Mouse (Mus musculus): ENCODE measurements around the gene Zfp672. TPM values are rescaled to one million over a fixed set of nuclear protein-coding genes. Genes with fewer than 3 reads are reported as not detected.

The Zfp672 gene
- 16.4 and 17.9 TPM in 2 replicates for polyA plus RNA-seq (2012; rRNA removed)

DNA sequence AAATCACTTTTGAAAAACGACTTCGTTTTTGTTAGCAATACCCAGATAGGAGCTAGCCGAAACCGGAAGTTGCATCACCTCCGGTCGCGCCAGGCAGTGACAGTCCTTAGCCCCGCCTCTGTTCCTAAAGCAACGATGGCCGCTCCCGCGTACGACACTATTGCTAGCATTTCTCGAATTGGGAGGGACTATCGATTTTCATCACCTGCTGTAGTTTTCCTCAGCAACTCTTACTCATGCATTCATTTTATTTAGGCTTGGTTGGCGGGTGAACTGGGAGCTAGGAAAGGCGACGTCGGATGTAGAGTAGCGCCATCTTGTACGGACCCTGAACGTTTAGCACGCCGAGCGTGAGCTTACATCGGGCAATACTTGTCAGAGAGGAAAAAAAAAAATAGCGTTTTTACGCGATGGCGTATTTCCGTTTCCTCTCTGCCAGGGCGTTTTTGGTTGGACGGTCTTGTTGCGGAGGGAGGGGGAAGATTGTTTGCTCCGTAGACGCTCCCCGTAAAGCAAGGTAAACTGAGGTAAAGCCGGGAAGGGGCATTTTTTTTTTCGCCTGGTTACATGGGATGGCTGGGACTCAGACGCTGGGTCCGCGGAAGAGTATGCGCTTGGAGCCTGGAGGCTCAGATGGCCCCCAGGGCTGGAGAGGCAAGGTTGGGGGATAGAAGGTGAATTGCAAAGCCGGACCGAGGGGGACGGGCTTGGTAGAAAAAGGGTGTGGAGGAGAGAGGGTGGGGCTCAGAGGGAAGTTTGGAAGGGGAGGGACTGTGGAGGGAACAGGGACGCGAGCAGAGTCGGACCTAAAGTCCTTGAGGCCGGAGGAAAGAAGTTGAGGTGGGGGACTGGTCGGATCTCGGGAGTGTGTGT lies at the start of gene Zfp672, which contains the start of gene Sh3bp5l:
Zfp672 (minus strand) TSS at position 64 of the 873 bp plus-strand sequence.
Sh3bp5l (plus strand) TSS at position 449 of the 873 bp plus-strand sequence.

GRCm38 (mm10) chr11:58378763-58379278 lies 48.7 kb upstream of the Zfp672 start, which contains the start of gene Lypd8:
Gene Lypd8, plus strand, starts transcription at chr11:58379043.

DNA sequence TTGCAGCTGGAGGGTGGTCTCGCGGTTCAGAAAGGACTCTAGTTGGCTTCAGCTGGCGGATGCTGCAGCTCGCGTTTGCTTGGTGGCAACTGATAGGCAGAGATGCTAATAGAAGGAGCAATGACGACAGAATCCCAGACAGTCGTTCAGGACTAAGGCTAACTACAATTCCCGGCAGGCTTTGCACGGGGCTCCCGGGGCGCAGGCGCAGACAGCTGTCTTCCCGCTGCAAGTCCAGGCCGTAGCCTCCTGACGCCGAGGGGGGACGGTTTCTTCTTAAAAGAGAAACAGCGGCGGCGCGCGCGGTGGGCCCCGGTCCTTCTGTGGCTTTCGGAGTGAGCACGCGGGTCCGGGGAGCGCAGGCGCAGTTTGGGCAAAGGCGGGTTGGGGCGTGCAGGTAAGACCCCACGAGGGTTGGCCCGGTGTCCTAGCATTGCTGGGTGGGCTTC lies 23.3 kb downstream of the Zfp672 start, which contains the start of gene Zfp692:
Zfp692 (plus strand) TSS at position 210 of the 449 bp plus-strand sequence.

GRCm38 (mm10) chr11:58274572-58274971 lies 55.6 kb downstream of the Zfp672 start, which contains the start of gene 4930438A08Rik:
Gene 4930438A08Rik, plus strand, starts transcription at chr11:58274799.

Other genes starting within 250 kb of the Zfp672 start
- gene Gm12248, start 237.2 kb downstream of the Zfp672 start, polyA plus RNA-seq (2012; rRNA removed) = not detected in 2 replicates
- gene Cnot8, start 226.2 kb downstream of the Zfp672 start, polyA plus RNA-seq (2012; rRNA removed) = 28.6 and 29.8 TPM in 2 replicates
- gene Gemin5, start 161.8 kb downstream of the Zfp672 start, polyA plus RNA-seq (2012; rRNA removed) = 3.7 and 4.3 TPM in 2 replicates
- gene Mrpl22, start 158.7 kb downstream of the Zfp672 start, polyA plus RNA-seq (2012; rRNA removed) = 64.9 and 66.3 TPM in 2 replicates
- gene Igtp, start 130.8 kb downstream of the Zfp672 start, polyA plus RNA-seq (2012; rRNA removed) = 43.5 and 49.2 TPM in 2 replicates
- gene Irgm2, start 130.7 kb downstream of the Zfp672 start, polyA plus RNA-seq (2012; rRNA removed) = 19.0 and 22.2 TPM in 2 replicates
- 4.8 and 5.6 TPM in 2 replicates for gene 4930438A08Rik, start 55.5 kb downstream of the Zfp672 start, polyA plus RNA-seq (2012; rRNA removed)
- gene Zfp692, start 23.3 kb downstream of the Zfp672 start, polyA plus RNA-seq (2012; rRNA removed) = 11.8 and 14.3 TPM in 2 replicates
- gene Sh3bp5l, start 385 bp upstream of the Zfp672 start, polyA plus RNA-seq (2012; rRNA removed) = 7.4 and 8.4 TPM in 2 replicates
- gene Lypd8, start 48.7 kb upstream of the Zfp672 start, polyA plus RNA-seq (2012; rRNA removed) = 0.41 and 0.99 TPM in 2 replicates
- not detected in 2 replicates for gene 1810065E05Rik, start 90.8 kb upstream of the Zfp672 start, polyA plus RNA-seq (2012; rRNA removed)
- not detected in 2 replicates for gene Gm12253, start 102.2 kb upstream of the Zfp672 start, polyA plus RNA-seq (2012; rRNA removed)
- not detected in 2 replicates for gene Lypd9, start 122.6 kb upstream of the Zfp672 start, polyA plus RNA-seq (2012; rRNA removed)
- not detected in 2 replicates for gene Olfr30, start 131.9 kb upstream of the Zfp672 start, polyA plus RNA-seq (2012; rRNA removed)
- not detected in 2 replicates for gene Olfr332, start 162.2 kb upstream of the Zfp672 start, polyA plus RNA-seq (2012; rRNA removed)
- gene Olfr331, start 172.2 kb upstream of the Zfp672 start, polyA plus RNA-seq (2012; rRNA removed) = not detected in 2 replicates
- gene Olfr330, start 204.5 kb upstream of the Zfp672 start, polyA plus RNA-seq (2012; rRNA removed) = not detected in 2 replicates
- gene Olfr329-ps, start 216.1 kb upstream of the Zfp672 start, polyA plus RNA-seq (2012; rRNA removed) = not detected in 2 replicates
- gene Olfr328, start 225.3 kb upstream of the Zfp672 start, polyA plus RNA-seq (2012; rRNA removed) = not detected in 2 replicates
- gene Olfr224, start 240.2 kb upstream of the Zfp672 start, polyA plus RNA-seq (2012; rRNA removed) = not detected in 2 replicates
- not detected in 2 replicates for gene Olfr325, start 247.4 kb upstream of the Zfp672 start, polyA plus RNA-seq (2012; rRNA removed)